8 mouse cellular contexts compared by ENCODE assay signal in genomic region chr13:67483625-67484423, GRCm38 (mm10). TPM values are rescaled to one million over a fixed set of nuclear protein-coding genes. Genes with fewer than 3 reads are reported as not detected.
DNase-seq lines count a peak whose midpoint lies in the region; ATAC-seq and TF ChIP-seq lines count a peak whose summit lies in the region.

Zfp874b (minus strand) TSS chr13:67484258.

- H3K4me3 ChIP-seq in bone marrow, adult 2 months (replicated peaks; ENCODE audit: control insufficient read depth, low read depth, low read length): peak within 1 kb of the TSS; percentile 89
- peak within 1 kb of the TSS; percentile 68 for H3K4me3 ChIP-seq in embryonic facial prominence, embryonic 15.5 days (replicated peaks)
- peak within 1 kb of the TSS; percentile 65 for H3K4me3 ChIP-seq in limb, embryonic 14.5 days (replicated peaks; ENCODE audit: low read length)
- peak within 1 kb of the TSS; percentile 59 for H3K4me3 ChIP-seq in midbrain, postnatal 0 days (ENCODE audit: low read depth, low read length)

- H3K9ac ChIP-seq in embryonic facial prominence, embryonic 15.5 days: peak within 1 kb of the TSS; percentile 55
- peak within 1 kb of the TSS; percentile 69 for H3K9ac ChIP-seq in limb, embryonic 14.5 days (ENCODE audit: low read depth, low read length, severe bottlenecking)
- H3K9ac ChIP-seq in midbrain, postnatal 0 days (replicated peaks; ENCODE audit: low read length, poor library complexity, severe bottlenecking): peak within 1 kb of the TSS; percentile 44

- DNase-seq in 416B (ENCODE audit: low read depth): peak; percentile 94
- DNase-seq in heart, adult 8-10 months (ENCODE audit: low spot score): peak; percentile 95
- peak; percentile 96 for DNase-seq in kidney, adult 9 months
- DNase-seq in limb, embryonic 14.5 days (ENCODE audit: low spot score): peak; percentile 92
- DNase-seq in midbrain, postnatal 0 days (ENCODE audit: low spot score): peak; percentile 94
- DNase-seq in spleen, postnatal 14 days (ENCODE audit: low spot score in 2 of 2): peak; percentile 66 to 82

- H3K27ac ChIP-seq in bone marrow, adult 2 months (ENCODE audit: control insufficient read depth, insufficient read depth, low read depth, low read length, poor library complexity): peak within 1 kb of the TSS; percentile 66
- H3K27ac ChIP-seq in embryonic facial prominence, embryonic 15.5 days (replicated peaks): peak within 1 kb of the TSS; percentile 58; the same call in 1 of the 2 replicates
- peak within 1 kb of the TSS; percentile 14 for H3K27ac ChIP-seq in limb, embryonic 14.5 days (replicated peaks; ENCODE audit: low read depth, low read length)
- peak within 1 kb of the TSS; percentile 4; the same call in 1 of the 2 replicates for H3K27ac ChIP-seq in midbrain, postnatal 0 days (ENCODE audit: low read depth, low read length)

- no peak for TF ChIP-seq CTCF in bone marrow, adult 2 months (IDR thresholded peaks at IDR 0.05; ENCODE audit: control insufficient read depth, insufficient read depth, low read length)
- no peak for TF ChIP-seq CTCF in midbrain, postnatal 0 days (IDR thresholded peaks at IDR 0.05)

- H3K27me3 ChIP-seq in embryonic facial prominence, embryonic 15.5 days: no peaks in the 10 kb centered on the region
- no peaks in the 10 kb centered on the region for H3K27me3 ChIP-seq in limb, embryonic 14.5 days (ENCODE audit: control insufficient read depth, insufficient read depth, low read length)
- no peaks in the 10 kb centered on the region for H3K27me3 ChIP-seq in midbrain, postnatal 0 days (ENCODE audit: insufficient read depth, low read length)

- H3K36me3 ChIP-seq in embryonic facial prominence, embryonic 15.5 days: peaks cover 16% of the 10 kb centered on the region
- 0 out of 2 replicates have a peak, but pooled peaks cover under 1% of the 10 kb centered on the region for H3K36me3 ChIP-seq in limb, embryonic 14.5 days (ENCODE audit: control insufficient read depth, insufficient read depth, low read length)
- peaks cover 11% of the 10 kb centered on the region; the same call in 1 of the 2 replicates for H3K36me3 ChIP-seq in midbrain, postnatal 0 days (ENCODE audit: insufficient read depth, low read length)

- TF ChIP-seq POLR2A in bone marrow, adult 2 months (IDR thresholded peaks at IDR 0.05; ENCODE audit: borderline replicate concordance, control insufficient read depth, low read depth, low read length): no peak
- 0 out of 2 replicates have a peak, but pooled peaks have one; percentile 18 for TF ChIP-seq POLR2A in limb, embryonic 14.5 days (IDR thresholded peaks at IDR 0.05; ENCODE audit: borderline replicate concordance, extremely low read depth, insufficient read depth, insufficient read length)

- ATAC-seq in embryonic facial prominence, embryonic 15.5 days (ENCODE audit: insufficient number of reproducible peaks, low FRiP score, low TSS enrichment, low read depth): peak; percentile 88
- ATAC-seq in limb, embryonic 14.5 days (ENCODE audit: low FRiP score, low read depth): peak; percentile 93
- peak; percentile 94 for ATAC-seq in midbrain, postnatal 0 days (ENCODE audit: low FRiP score)

- WGBS in bone marrow, adult 2 months: under 1% methylated on average over 20 of the region's 20 CpGs
- WGBS in embryonic facial prominence, embryonic 15.5 days: 5% methylated on average over 20 of the region's 20 CpGs
- WGBS in limb, embryonic 14.5 days: 3% methylated on average over 20 of the region's 20 CpGs
- WGBS in midbrain, postnatal 0 days: 5% methylated on average over 20 of the region's 20 CpGs

- no peaks in the 10 kb centered on the region for H3K9me3 ChIP-seq in embryonic facial prominence, embryonic 15.5 days (replicated peaks)
- no peaks in the 10 kb centered on the region for H3K9me3 ChIP-seq in limb, embryonic 14.5 days (ENCODE audit: control insufficient read depth, low read length)
- no peaks in the 10 kb centered on the region for H3K9me3 ChIP-seq in midbrain, postnatal 0 days (ENCODE audit: low read length)

- peak within 1 kb of the TSS; percentile 55 for H3K4me2 ChIP-seq in embryonic facial prominence, embryonic 15.5 days (replicated peaks)
- H3K4me2 ChIP-seq in limb, embryonic 14.5 days (replicated peaks; ENCODE audit: low read depth, low read length, severe bottlenecking): peak within 1 kb of the TSS; percentile 62
- peak within 1 kb of the TSS; percentile 66 for H3K4me2 ChIP-seq in midbrain, postnatal 0 days (ENCODE audit: low read depth, low read length, poor library complexity, severe bottlenecking)

- no peaks in the 10 kb centered on the region; the same call in 1 of the 2 replicates for H3K4me1 ChIP-seq in bone marrow, adult 2 months (ENCODE audit: control insufficient read depth, insufficient read depth, low read length)
- H3K4me1 ChIP-seq in embryonic facial prominence, embryonic 15.5 days: peaks cover 4% of the 10 kb centered on the region
- peaks cover 4% of the 10 kb centered on the region for H3K4me1 ChIP-seq in limb, embryonic 14.5 days (ENCODE audit: control insufficient read depth, insufficient read depth, low read length)
- no peaks in the 10 kb centered on the region for H3K4me1 ChIP-seq in midbrain, postnatal 0 days (ENCODE audit: insufficient read depth, low read length)

RNA-seq across cellular contexts. Expression of gene Zfp874b, which starts in this region (rescaled TPM):
- 4.4 and 5.8 TPM in 2 replicates for polyA plus RNA-seq in bone marrow, adult 2 months (2011; ENCODE audit: insufficient read depth, insufficient read length, low replicate concordance, missing spikeins)
- 2.7 and 3.2 TPM in 2 replicates for polyA plus RNA-seq in embryonic facial prominence, embryonic 15.5 days (2015; fragmentation: Nextera tagmentation; extraction: Ambion mirVana)
- 10 to 100 TPM; 11.5 to 18.0 (median 13.9) TPM for total RNA-seq in heart, adult 8-10 months (2022)
- 3.9 and 4.3 TPM in 2 replicates for polyA plus RNA-seq in limb, embryonic 14.5 days (2012; rRNA removed)
- 2.6 and 3.3 TPM in 2 replicates for polyA plus RNA-seq in limb, embryonic 14.5 days (2014; fragmentation: Nextera tagmentation; extraction: Ambion mirVana)
- 6.3 and 12.0 TPM in 2 replicates for total RNA-seq in midbrain, postnatal 0 days (2014; rRNA removed)
- polyA plus RNA-seq in midbrain, postnatal 0 days (2015; fragmentation: Nextera tagmentation; extraction: Ambion mirVana): 2.3 and 2.5 TPM in 2 replicates

Comparison
In these comparisons a context has a peak if more than half of its experiments do, and no peak if none do; other contexts are left out.
1. Peak in every context shown above with its lines: DNase-seq, ATAC-seq, H3K4me3 ChIP-seq and H3K27ac ChIP-seq.
2. H3K27ac ChIP-seq: peak in every context shown above with its lines; median percentile 66 in bone marrow, adult 2 months; 58 in embryonic facial prominence, embryonic 15.5 days; 14 in limb, embryonic 14.5 days; 4 in midbrain, postnatal 0 days.